Mouse (Mus musculus): Measurements from ENCODE around the gene Med13l. TPM values are rescaled to one million over a fixed set of nuclear protein-coding genes. Genes with fewer than 3 reads are reported as not detected.

Med13l gene
- total and polyA plus RNA-seq, 3 experiments = 2.0 to 11.0 (median 10.1) TPM

DNA sequence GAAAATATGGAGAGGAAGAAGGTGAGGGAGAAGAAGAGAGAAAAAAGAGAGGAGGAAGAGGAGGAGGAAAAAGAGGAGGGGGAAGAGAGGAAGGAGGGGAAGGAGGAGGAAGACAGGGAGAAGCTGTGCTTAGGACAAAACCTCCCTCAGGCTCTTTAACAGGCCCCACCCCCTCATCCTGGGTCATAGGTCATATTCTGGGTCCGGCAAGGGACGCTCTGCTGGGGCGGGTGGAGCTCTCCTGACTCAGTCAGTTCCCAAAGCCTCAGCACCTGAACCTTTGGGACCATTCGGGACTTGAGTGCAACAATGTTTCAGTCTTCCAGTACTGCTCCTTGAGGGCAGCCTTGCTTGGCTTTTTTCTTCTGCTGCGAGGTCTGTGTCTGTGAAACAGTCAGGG lies 241.1 kb downstream of the Med13l start:
- no peaks in the 10 kb centered on the region for H3K4me1 ChIP-seq (ENCODE audit: control insufficient read depth in 1 of 2, insufficient read depth in 2 of 2)
- dilution Hi-C loops (cut with MboI; ENCODE audit: extremely low pct_ligation_motif_present, extremely low pct_unique_long_range_greater_than_20kb, low sequenced_read_pairs) = no loop called here
- peaks cover 2% of the 10 kb centered on the region for H3K27me3 ChIP-seq (replicated peaks)
- H3K9ac ChIP-seq (ENCODE audit: insufficient read depth, low read depth) = no peak overlapping the region
- no peak overlapping the region for H3K27ac ChIP-seq (ENCODE audit: insufficient read depth, low read depth)
- H3K9me3 ChIP-seq (replicated peaks; ENCODE audit: low read length) = peaks cover 13% of the 10 kb centered on the region
- no peaks in the 10 kb centered on the region for H3K36me3 ChIP-seq (replicated peaks in 1 of 2; ENCODE audit: control insufficient read depth in 1 of 2, insufficient read depth in 1 of 2, low read length in 1 of 2)
- no peak overlapping the region for H3K4me2 ChIP-seq (ENCODE audit: insufficient read depth, low read depth, poor library complexity, severe bottlenecking)
- TF ChIP-seq JUN (IDR thresholded peaks at IDR 0.05; ENCODE audit: insufficient read depth, low read depth, low read length) = no peak
- TF ChIP-seq IRF4 (IDR thresholded peaks at IDR 0.05; ENCODE audit: low read depth, low read length) = no peak
- no peak for TF ChIP-seq EP300 (IDR thresholded peaks at IDR 0.05; ENCODE audit: low read length)
- no peak for TF ChIP-seq USF1 (IDR thresholded peaks at IDR 0.05; ENCODE audit: low read depth, low read length)
- no peak for TF ChIP-seq RCOR1 (conservative IDR thresholded peaks at IDR 0.05; ENCODE audit: low read depth, low read length)
- no peak for TF ChIP-seq UBTF (IDR thresholded peaks at IDR 0.05; ENCODE audit: low read depth, low read length)
- no peak for TF ChIP-seq TCF12 (IDR thresholded peaks at IDR 0.05; ENCODE audit: low read depth, low read length)
- TF ChIP-seq KAT2A (IDR thresholded peaks at IDR 0.05; ENCODE audit: insufficient replicate concordance, low read length) = no peak
- TF ChIP-seq ZKSCAN1 (IDR thresholded peaks at IDR 0.05; ENCODE audit: borderline replicate concordance, low read depth, low read length) = no peak
- no peaks in the 10 kb centered on the region for H3K79me2 ChIP-seq (replicated peaks; ENCODE audit: control insufficient read depth, extremely low read depth, insufficient read depth, poor library complexity, severe bottlenecking)
- no peak overlapping the region for H3K4me3 ChIP-seq (replicated peaks in 1 of 3; ENCODE audit: low read depth in 2 of 3, low read length in 2 of 3, poor library complexity in 1 of 3)
- no peak for DNase-seq (ENCODE audit: extremely low read depth)
- in situ Hi-C loops (cut with MboI; ENCODE audit: low pct_ligation_motif_present, low pct_unique_long_range_greater_than_20kb, low sequenced_read_pairs) = no loop called here

DNA sequence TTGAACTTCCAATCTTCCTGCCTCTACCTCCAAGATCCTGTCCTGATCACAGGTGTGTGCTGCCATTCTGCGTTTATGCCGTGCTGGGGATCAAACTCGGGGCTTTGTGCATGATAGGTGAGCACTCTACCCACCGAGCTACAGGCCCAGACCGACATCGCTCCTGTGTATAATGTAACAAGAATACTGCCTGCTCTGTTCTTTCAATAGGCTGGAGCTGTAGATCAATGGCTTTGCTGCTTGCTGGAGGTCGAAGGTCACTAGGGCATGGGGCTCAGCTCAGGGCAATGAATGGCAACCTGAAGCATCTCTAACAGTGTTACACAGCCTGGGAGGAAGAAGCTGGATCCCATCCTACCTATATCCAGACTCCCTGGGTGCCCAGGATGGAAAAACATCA lies 241.6 kb downstream of the Med13l start:
- no peak overlapping the region for H3K27ac ChIP-seq (ENCODE audit: insufficient read depth, low read depth)
- H3K4me1 ChIP-seq (ENCODE audit: control insufficient read depth in 1 of 2, insufficient read depth in 2 of 2) = no peaks in the 10 kb centered on the region
- TF ChIP-seq CTCF (conservative IDR thresholded peaks at IDR 0.05 in 1 of 2, IDR thresholded peaks at IDR 0.05 in 1 of 2; ENCODE audit: low read depth in 2 of 2, low read length in 2 of 2) = no peak
- no peak for TF ChIP-seq MEF2A (IDR thresholded peaks at IDR 0.05; ENCODE audit: borderline replicate concordance, low read depth, low read length)
- TF ChIP-seq MAFK (IDR thresholded peaks at IDR 0.05; ENCODE audit: insufficient replicate concordance, low read length) = no peak
- TF ChIP-seq EP300 (IDR thresholded peaks at IDR 0.05; ENCODE audit: low read length) = no peak
- TF ChIP-seq USF2 (conservative IDR thresholded peaks at IDR 0.05; ENCODE audit: low read depth, low read length) = no peak
- no peak for TF ChIP-seq BHLHE40 (IDR thresholded peaks at IDR 0.05; ENCODE audit: low read depth, low read length)
- no peak for TF ChIP-seq MAX (IDR thresholded peaks at IDR 0.05; ENCODE audit: low read length)
- TF ChIP-seq ZKSCAN1 (IDR thresholded peaks at IDR 0.05; ENCODE audit: borderline replicate concordance, low read depth, low read length) = no peak
- no peak overlapping the region for H3K4me3 ChIP-seq (replicated peaks in 1 of 3; ENCODE audit: low read depth in 2 of 3, low read length in 2 of 3, poor library complexity in 1 of 3)
- H3K9ac ChIP-seq (ENCODE audit: insufficient read depth, low read depth) = no peak overlapping the region
- peaks cover 2% of the 10 kb centered on the region for H3K27me3 ChIP-seq (replicated peaks)
- peaks cover 11% of the 10 kb centered on the region for H3K9me3 ChIP-seq (replicated peaks; ENCODE audit: low read length)
- H3K36me3 ChIP-seq (replicated peaks in 1 of 2; ENCODE audit: control insufficient read depth in 1 of 2, insufficient read depth in 1 of 2, low read length in 1 of 2) = no peaks in the 10 kb centered on the region
- in situ Hi-C loops (cut with MboI; ENCODE audit: low pct_ligation_motif_present, low pct_unique_long_range_greater_than_20kb, low sequenced_read_pairs) = no loop called here
- no peak for DNase-seq (ENCODE audit: extremely low read depth)
- no peaks in the 10 kb centered on the region for H3K79me2 ChIP-seq (replicated peaks; ENCODE audit: control insufficient read depth, extremely low read depth, insufficient read depth, poor library complexity, severe bottlenecking)
- dilution Hi-C loops (cut with MboI; ENCODE audit: extremely low pct_ligation_motif_present, extremely low pct_unique_long_range_greater_than_20kb, low sequenced_read_pairs) = no loop called here
- H3K4me2 ChIP-seq (ENCODE audit: insufficient read depth, low read depth, poor library complexity, severe bottlenecking) = no peak overlapping the region
